Mouse (Mus musculus) adipocyte (in vitro differentiated cells): ENCODE results near the gene Gm40193.

ENCODE experiments used
- DNase-seq: peaks from one replicate; pipeline ENCODE4 v3.0.0-alpha.2; 2016; ENCODE audit warnings: low spot score

Gm40193 gene

GRCm38 (mm10) chr11:70506385-70506784 is 26.4 kb downstream of the Gm40193 start:
- DNase-seq: peak; percentile 82

GRCm38 (mm10) chr11:70504970-70505369 is 27.8 kb downstream of the Gm40193 start, which contains the start of gene Tm4sf5:
Tm4sf5 (plus strand) TSS chr11:70505244.
- DNase-seq: no peak

GRCm38 (mm10) chr11:70502018-70502417 is 30.7 kb downstream of the Gm40193 start:
- DNase-seq: no peak

GRCm38 (mm10) chr11:70500476-70500812 is 32.3 kb downstream of the Gm40193 start:
- no peak for DNase-seq

GRCm38 (mm10) chr11:70499566-70500475 is 32.9 kb downstream of the Gm40193 start:
- DNase-seq: peak; percentile 65

GRCm38 (mm10) chr11:70489684-70490083 is 43.1 kb downstream of the Gm40193 start:
- DNase-seq: no peak

- no peak for DNase-seq
Measured at GRCm38 (mm10) chr11:70489138-70489537, 43.6 kb downstream of the Gm40193 start.

GRCm38 (mm10) chr11:70487816-70488215 is 44.9 kb downstream of the Gm40193 start:
- no peak for DNase-seq

- DNase-seq: peak; percentile 54
Measured at GRCm38 (mm10) chr11:70485498-70485897, 47.2 kb downstream of the Gm40193 start.
